Mouse (Mus musculus): ENCODE data around the gene Cyp2d11. TPM values are rescaled to one million over a fixed set of nuclear protein-coding genes. Genes with fewer than 3 reads are reported as not detected.
A peak's percentile ranks its signal among the peaks of the same experiment; 100 is the strongest.

Cyp2d11 gene
- total and polyA plus RNA-seq, 2 experiments from 2014 or later = not detected

GRCm38 (mm10) chr15:82351480-82351879, 42.3 kb downstream of the Cyp2d11 start:
- 89% methylated on average over 3 of the region's 3 CpGs for WGBS
- ATAC-seq = no peak

GRCm38 (mm10) chr15:82350349-82350748, 43.5 kb downstream of the Cyp2d11 start:
- ATAC-seq (no peak), DNase-seq (no peak)
- H3K4me3 ChIP-seq (ENCODE audit: low read depth, low read length) = no peak overlapping the region
- TF ChIP-seq CTCF (IDR thresholded peaks at IDR 0.05; ENCODE audit: low read depth) = no peak
- WGBS = 89% methylated on average over 4 of the region's 4 CpGs
- H3K9ac ChIP-seq = no peak overlapping the region
- peaks cover 25% of the 10 kb centered on the region for H3K4me1 ChIP-seq (ENCODE audit: insufficient read depth)
- H3K27me3 ChIP-seq (ENCODE audit: insufficient read depth, low read length) = no peaks in the 10 kb centered on the region
- H3K9me3 ChIP-seq (ENCODE audit: low read length) = no peaks in the 10 kb centered on the region
- no peak overlapping the region for H3K4me2 ChIP-seq (ENCODE audit: low read depth)
- peaks cover 31% of the 10 kb centered on the region for H3K36me3 ChIP-seq (ENCODE audit: insufficient read depth)
- H3K27ac ChIP-seq (ENCODE audit: low read depth, low read length) = no peak overlapping the region

More at GRCm38 (mm10) chr15:82351480-82351879, 42.3 kb downstream of the Cyp2d11 start:
- no peak overlapping the region for H3K4me2 ChIP-seq (ENCODE audit: low read depth)
- H3K9me3 ChIP-seq (ENCODE audit: low read length) = no peaks in the 10 kb centered on the region
- TF ChIP-seq CTCF (IDR thresholded peaks at IDR 0.05; ENCODE audit: low read depth) = no peak
- H3K4me3 ChIP-seq (ENCODE audit: low read depth, low read length) = no peak overlapping the region
- DNase-seq = no peak
- peaks cover 23% of the 10 kb centered on the region for H3K4me1 ChIP-seq (ENCODE audit: insufficient read depth)
- no peak overlapping the region for H3K27ac ChIP-seq (ENCODE audit: low read depth, low read length)
- H3K36me3 ChIP-seq (ENCODE audit: insufficient read depth) = peaks cover 31% of the 10 kb centered on the region
- H3K27me3 ChIP-seq (ENCODE audit: insufficient read depth, low read length) = no peaks in the 10 kb centered on the region
- no peak overlapping the region for H3K9ac ChIP-seq

GRCm38 (mm10) chr15:82348999-82349341, 44.9 kb downstream of the Cyp2d11 start:
- WGBS = 89% methylated on average over 2 of the region's 2 CpGs
- TF ChIP-seq CTCF (IDR thresholded peaks at IDR 0.05; ENCODE audit: low read depth) = no peak
- DNase-seq = no peak
- no peak for ATAC-seq
- no peaks in the 10 kb centered on the region for H3K27me3 ChIP-seq (ENCODE audit: insufficient read depth, low read length)
- no peaks in the 10 kb centered on the region for H3K9me3 ChIP-seq (ENCODE audit: low read length)
- no peak overlapping the region for H3K4me3 ChIP-seq (ENCODE audit: low read depth, low read length)
- no peak overlapping the region for H3K9ac ChIP-seq
- H3K27ac ChIP-seq (ENCODE audit: low read depth, low read length) = no peak overlapping the region
- H3K36me3 ChIP-seq (ENCODE audit: insufficient read depth) = peaks cover 31% of the 10 kb centered on the region
- H3K4me1 ChIP-seq (ENCODE audit: insufficient read depth) = peaks cover 25% of the 10 kb centered on the region
- no peak overlapping the region for H3K4me2 ChIP-seq (ENCODE audit: low read depth)

GRCm38 (mm10) chr15:82348258-82348998, 45.4 kb downstream of the Cyp2d11 start:
- Histone ChIP-seq H3K27ac (ENCODE audit: low read depth, low read length) (no peak overlapping the region), H3K9ac (no peak overlapping the region), H3K9me3 (ENCODE audit: low read length) (no peaks in the 10 kb centered on the region), H3K4me3 (ENCODE audit: low read depth, low read length) (no peak overlapping the region), H3K4me1 (ENCODE audit: insufficient read depth) (peaks cover 24% of the 10 kb centered on the region), H3K27me3 (ENCODE audit: insufficient read depth, low read length) (no peaks in the 10 kb centered on the region), H3K36me3 (ENCODE audit: insufficient read depth) (peaks cover 31% of the 10 kb centered on the region), H3K4me2 (ENCODE audit: low read depth) (no peak overlapping the region)
- no peak for TF ChIP-seq CTCF (IDR thresholded peaks at IDR 0.05; ENCODE audit: low read depth)
- DNase-seq (no peak), ATAC-seq (no peak)
- 88% methylated on average over 8 of the region's 8 CpGs for WGBS

- Histone ChIP-seq H3K27me3 (ENCODE audit: insufficient read depth, low read length) (no peaks in the 10 kb centered on the region), H3K27ac (ENCODE audit: low read depth, low read length) (no peak overlapping the region), H3K36me3 (ENCODE audit: insufficient read depth) (peaks cover 31% of the 10 kb centered on the region), H3K4me1 (ENCODE audit: insufficient read depth) (peaks cover 18% of the 10 kb centered on the region), H3K9me3 (ENCODE audit: low read length) (no peaks in the 10 kb centered on the region), H3K4me3 (ENCODE audit: low read depth, low read length) (no peak overlapping the region), H3K4me2 (ENCODE audit: low read depth) (no peak overlapping the region), H3K9ac (no peak overlapping the region)
- no peak for TF ChIP-seq CTCF (IDR thresholded peaks at IDR 0.05; ENCODE audit: low read depth)
- DNase-seq (no peak), ATAC-seq (no peak)
- WGBS = 93% methylated on average over 12 of the region's 12 CpGs
Measured at GRCm38 (mm10) chr15:82347852-82348251, 46.0 kb downstream of the Cyp2d11 start.

GRCm38 (mm10) chr15:82347303-82347676, 46.5 kb downstream of the Cyp2d11 start:
- WGBS = 83% methylated on average over 4 of the region's 4 CpGs
- ATAC-seq (no peak), DNase-seq (no peak)
- no peaks in the 10 kb centered on the region for H3K9me3 ChIP-seq (ENCODE audit: low read length)
- peak overlapping the region; percentile 86 for H3K4me2 ChIP-seq (ENCODE audit: low read depth)
- H3K36me3 ChIP-seq (ENCODE audit: insufficient read depth) = peaks cover 31% of the 10 kb centered on the region
- 0 out of 2 replicates have a peak overlapping the region, but pooled peaks have one; percentile 80 for H3K9ac ChIP-seq
- no peak for TF ChIP-seq CTCF (IDR thresholded peaks at IDR 0.05; ENCODE audit: low read depth)
- no peak overlapping the region for H3K27ac ChIP-seq (ENCODE audit: low read depth, low read length)
- peak overlapping the region; percentile 72; the same call in 1 of the 2 replicates for H3K4me3 ChIP-seq (ENCODE audit: low read depth, low read length)
- H3K4me1 ChIP-seq (ENCODE audit: insufficient read depth) = peaks cover 13% of the 10 kb centered on the region
- H3K27me3 ChIP-seq (ENCODE audit: insufficient read depth, low read length) = no peaks in the 10 kb centered on the region

- Histone ChIP-seq H3K9ac (peak overlapping the region; percentile 80), H3K36me3 (ENCODE audit: insufficient read depth) (peaks cover 31% of the 10 kb centered on the region), H3K27ac (ENCODE audit: low read depth, low read length) (peak overlapping the region; percentile 93), H3K9me3 (ENCODE audit: low read length) (no peaks in the 10 kb centered on the region), H3K4me1 (ENCODE audit: insufficient read depth) (peaks cover 13% of the 10 kb centered on the region), H3K27me3 (ENCODE audit: insufficient read depth, low read length) (no peaks in the 10 kb centered on the region), H3K4me3 (ENCODE audit: low read depth, low read length) (peak overlapping the region; percentile 72), H3K4me2 (ENCODE audit: low read depth) (peak overlapping the region; percentile 86)
- TF ChIP-seq CTCF (IDR thresholded peaks at IDR 0.05; ENCODE audit: low read depth) = peak; percentile 24
- DNase-seq = peak; percentile 9
- 63% methylated on average over 14 of the region's 14 CpGs for WGBS
- ATAC-seq = no peak
Measured at GRCm38 (mm10) chr15:82346580-82347302, 47.1 kb downstream of the Cyp2d11 start.

All from forebrain, postnatal 0 days (tissue).